In genomic region chr12:72085329-72086165, GRCm38 (mm10) we compare ENCODE assay signal across 8 mouse cellular contexts. TPM values are rescaled to one million over a fixed set of nuclear protein-coding genes. Genes with fewer than 3 reads are reported as not detected.
DNase-seq lines count a peak whose midpoint lies in the region; ATAC-seq lines count a peak whose summit lies in the region.

L3hypdh (minus strand) TSS chr12:72085439.
Jkamp (plus strand) TSS chr12:72085589.

- peak within 1 kb of the TSS; percentile 92 for H3K4me3 ChIP-seq in brown adipose tissue, adult 24 weeks (ENCODE audit: insufficient read depth, low read depth, low read length)
- H3K4me3 ChIP-seq in heart, embryonic 13.5 days = peak within 1 kb of the TSS; percentile 71
- peak within 1 kb of the TSS; percentile 74 for H3K4me3 ChIP-seq in liver, embryonic 12.5 days
- H3K4me3 ChIP-seq in stomach, embryonic 15.5 days (replicated peaks) = peak within 1 kb of the TSS; percentile 73

- H3K27me3 ChIP-seq in heart, embryonic 13.5 days (replicated peaks) = no peaks in the 10 kb centered on the region
- H3K27me3 ChIP-seq in liver, embryonic 12.5 days (replicated peaks) = peaks cover 31% of the 10 kb centered on the region
- no peaks in the 10 kb centered on the region for H3K27me3 ChIP-seq in stomach, embryonic 15.5 days (replicated peaks)

- peak within 1 kb of the TSS; percentile 95 for H3K27ac ChIP-seq in brown adipose tissue, adult 24 weeks (replicated peaks; ENCODE audit: low read depth, low read length)
- peak within 1 kb of the TSS; percentile 95 for H3K27ac ChIP-seq in heart, embryonic 13.5 days (replicated peaks)
- H3K27ac ChIP-seq in liver, embryonic 12.5 days = peak within 1 kb of the TSS; percentile 78
- H3K27ac ChIP-seq in stomach, embryonic 15.5 days = peak within 1 kb of the TSS; percentile 98

- no peaks in the 10 kb centered on the region for H3K9me3 ChIP-seq in heart, embryonic 13.5 days
- no peaks in the 10 kb centered on the region for H3K9me3 ChIP-seq in liver, embryonic 12.5 days (replicated peaks)
- no peaks in the 10 kb centered on the region for H3K9me3 ChIP-seq in stomach, embryonic 15.5 days

- peak; percentile 92 for ATAC-seq in heart, embryonic 13.5 days (ENCODE audit: extremely low read depth, insufficient number of reproducible peaks, low FRiP score, low TSS enrichment)
- ATAC-seq in liver, embryonic 12.5 days = peak; percentile 92
- peak; percentile 97 for ATAC-seq in stomach, embryonic 15.5 days (ENCODE audit: insufficient read depth, low FRiP score, low read depth)

- under 1% methylated on average over 60 of the region's 60 CpGs for WGBS in heart, embryonic 13.5 days
- 1% methylated on average over 60 of the region's 60 CpGs for WGBS in liver, embryonic 12.5 days (ENCODE audit: insufficient replicate concordance)
- 0% methylated on average over 59 of the region's 60 CpGs for WGBS in stomach, embryonic 15.5 days

- peak; percentile 100 for DNase-seq in CD4-positive, CD25-positive, alpha-beta regulatory T cell, adult 2 months (ENCODE audit: low read depth, low spot score)
- DNase-seq in fat pad, adult 2 months (ENCODE audit: extremely low read depth, low read depth, low spot score) = peak; percentile 96
- DNase-seq in kidney, postnatal 10 days = peak; percentile 100
- DNase-seq in natural killer cell, adult 2 months (ENCODE audit: low spot score in 2 of 2) = peak; percentile 100

- H3K4me2 ChIP-seq in heart, embryonic 13.5 days = peak within 1 kb of the TSS; percentile 96
- peak within 1 kb of the TSS; percentile 95 for H3K4me2 ChIP-seq in liver, embryonic 12.5 days
- H3K4me2 ChIP-seq in stomach, embryonic 15.5 days = peak within 1 kb of the TSS; percentile 83

- peak within 1 kb of the TSS; percentile 88 for H3K9ac ChIP-seq in heart, embryonic 13.5 days
- H3K9ac ChIP-seq in liver, embryonic 12.5 days = peak within 1 kb of the TSS; percentile 74
- H3K9ac ChIP-seq in stomach, embryonic 15.5 days = peak within 1 kb of the TSS; percentile 78

- H3K4me1 ChIP-seq in brown adipose tissue, adult 24 weeks (ENCODE audit: control insufficient read depth, insufficient read depth, insufficient read length, low read length) = peaks cover 6% of the 10 kb centered on the region; the same call in 1 of the 2 replicates
- H3K4me1 ChIP-seq in heart, embryonic 13.5 days = peaks cover 40% of the 10 kb centered on the region
- peaks cover 39% of the 10 kb centered on the region for H3K4me1 ChIP-seq in liver, embryonic 12.5 days
- 0 out of 2 replicates have a peak, but pooled peaks cover 3% of the 10 kb centered on the region for H3K4me1 ChIP-seq in stomach, embryonic 15.5 days

- H3K36me3 ChIP-seq in heart, embryonic 13.5 days = peaks cover 9% of the 10 kb centered on the region
- H3K36me3 ChIP-seq in liver, embryonic 12.5 days = peaks cover 4% of the 10 kb centered on the region; the same call in 1 of the 2 replicates
- no peaks in the 10 kb centered on the region; the same call in 1 of the 2 replicates for H3K36me3 ChIP-seq in stomach, embryonic 15.5 days

RNA-seq across cellular contexts. Expression of gene L3hypdh, which starts in this region (rescaled TPM):
- polyA plus RNA-seq in brown adipose tissue, adult 24 weeks (2012; ENCODE audit: insufficient read depth, insufficient read length, missing spikeins) = 50.1 and 62.8 TPM in 2 replicates
- 16.8 and 20.4 TPM in 2 replicates for polyA plus RNA-seq in heart, embryonic 13.5 days (2015; fragmentation: Nextera tagmentation; extraction: Ambion mirVana)
- 5.2 and 5.3 TPM in 2 replicates for polyA plus RNA-seq in liver, embryonic 12.5 days (2016; fragmentation: Nextera tagmentation; extraction: Ambion mirVana)
- 15.8 and 16.4 TPM in 2 replicates for polyA plus RNA-seq in stomach, embryonic 15.5 days (2015; fragmentation: Nextera tagmentation; extraction: Ambion mirVana)

RNA-seq across cellular contexts. Expression of gene Jkamp, which starts in this region (rescaled TPM):
- 32.4 and 36.8 TPM in 2 replicates for polyA plus RNA-seq in brown adipose tissue, adult 24 weeks (2012; ENCODE audit: insufficient read depth, insufficient read length, missing spikeins)
- 72.5 and 82.9 TPM in 2 replicates for polyA plus RNA-seq in heart, embryonic 13.5 days (2015; fragmentation: Nextera tagmentation; extraction: Ambion mirVana)
- 22.1 and 22.9 TPM in 2 replicates for polyA plus RNA-seq in liver, embryonic 12.5 days (2016; fragmentation: Nextera tagmentation; extraction: Ambion mirVana)
- 61.9 and 71.8 TPM in 2 replicates for polyA plus RNA-seq in stomach, embryonic 15.5 days (2015; fragmentation: Nextera tagmentation; extraction: Ambion mirVana)

Comparison
In these comparisons a context has a peak if more than half of its experiments do, and no peak if none do; other contexts are left out.
1. Peak in every context shown above with its lines: DNase-seq, ATAC-seq, H3K4me3 ChIP-seq and H3K27ac ChIP-seq.